Mouse (Mus musculus): ENCODE measurements around the gene Gnpnat1. TPM values are rescaled to one million over a fixed set of nuclear protein-coding genes. Genes with fewer than 3 reads are reported as not detected.

Gene Gnpnat1
- 10 to 100 TPM; 18.5 to 22.6 TPM for total RNA-seq (2023)

DNA sequence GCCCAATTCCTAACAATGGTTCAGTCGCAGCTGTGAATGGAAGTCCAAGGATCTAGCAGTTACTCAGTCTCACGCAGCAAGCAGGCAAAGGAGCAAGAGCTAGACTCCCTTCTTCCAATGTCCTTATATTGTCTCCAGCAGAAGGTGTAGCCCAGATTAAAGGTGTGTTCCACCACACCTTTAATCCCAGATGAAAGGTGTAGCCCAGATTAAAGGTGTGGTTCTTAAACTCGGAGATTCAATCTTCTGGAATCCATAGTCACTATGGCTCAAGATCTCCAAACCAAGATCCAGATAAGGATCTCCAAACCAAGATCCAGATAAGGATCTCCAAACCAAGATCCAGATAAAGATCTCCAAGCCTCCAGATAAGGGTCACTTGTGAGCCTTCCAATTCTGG lies at the start of gene Gnpnat1:
Gnpnat1 (minus strand) TSS at position 101 of the 400 bp plus-strand sequence.

DNA sequence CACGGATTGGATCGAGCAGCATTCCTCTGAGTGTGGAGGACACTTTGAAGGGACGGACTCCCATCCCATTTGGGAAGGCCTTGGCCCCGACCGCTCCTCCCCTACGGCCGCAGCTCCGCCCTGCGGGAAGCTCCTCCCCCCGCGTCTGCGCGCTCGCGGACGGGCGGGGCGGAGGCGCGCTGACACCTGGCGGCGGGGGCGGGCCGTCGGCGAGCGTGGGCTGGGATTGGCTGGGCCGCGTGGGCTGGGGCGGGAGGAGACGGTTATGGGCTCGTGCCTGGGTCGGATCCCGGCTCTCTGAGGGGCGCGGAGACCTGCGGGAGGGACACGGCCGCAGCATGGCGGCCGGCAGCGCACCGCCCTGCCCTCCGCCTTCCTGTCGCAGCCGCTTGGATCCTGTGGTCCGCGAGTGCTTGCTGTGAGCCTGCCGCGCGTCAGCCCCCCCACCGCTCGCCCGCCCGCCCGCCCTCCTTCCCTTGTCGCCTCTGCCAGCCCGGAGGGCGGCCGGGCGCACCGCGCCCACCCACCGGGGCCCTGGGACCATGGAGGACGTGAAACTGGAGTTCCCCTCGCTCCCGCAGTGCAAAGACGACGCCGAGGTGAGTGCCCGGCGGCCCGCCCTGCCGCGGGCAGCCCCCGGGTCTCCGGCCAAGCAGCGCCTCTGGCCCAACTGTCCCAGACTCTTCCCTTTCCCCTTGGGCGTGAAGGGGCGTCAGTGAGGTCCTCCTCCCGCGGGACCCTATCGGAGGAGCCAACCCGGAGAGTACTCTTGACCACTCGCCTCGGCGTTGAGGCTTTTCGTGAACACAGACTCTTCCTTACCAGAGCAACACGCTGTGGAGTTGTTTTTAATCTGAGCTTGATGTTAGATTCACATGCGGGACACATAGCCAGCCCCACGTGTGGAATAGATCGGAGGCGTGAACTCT lies 53.5 kb downstream of the Gnpnat1 start, which contains the start of gene Styx:
Styx (plus strand) TSS at position 163 of the 929 bp plus-strand sequence.

DNA sequence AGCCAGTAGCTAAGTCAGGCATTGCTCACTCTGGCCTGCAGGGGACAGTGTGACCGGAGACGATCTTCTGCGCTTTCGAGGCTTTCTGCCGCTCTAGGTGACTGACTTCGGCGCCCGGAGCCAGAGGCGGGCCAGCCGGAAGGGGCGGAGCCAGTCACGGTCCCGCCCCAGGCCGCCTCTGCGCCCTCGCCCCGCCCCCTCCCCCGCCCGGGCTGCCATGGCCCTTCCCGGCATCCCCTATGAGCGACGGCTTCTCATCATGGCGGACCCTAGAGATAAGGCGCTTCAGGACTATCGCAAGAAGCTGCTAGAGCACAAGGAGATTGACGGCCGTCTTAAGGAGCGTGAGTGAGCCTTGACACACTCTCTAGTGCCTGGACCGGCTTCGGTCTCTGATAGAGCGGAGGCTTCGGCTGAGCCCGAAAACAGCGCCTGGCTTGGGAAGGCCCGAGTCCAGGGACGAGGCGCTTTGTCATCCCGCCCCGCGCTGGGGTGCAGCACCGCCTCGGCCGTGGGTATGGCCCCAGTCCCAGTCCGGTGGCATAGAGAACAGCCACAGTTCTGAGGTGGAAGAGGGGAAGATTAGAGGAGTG lies 75.0 kb downstream of the Gnpnat1 start, which contains the start of gene Psmc6:
Psmc6 (plus strand) TSS at position 200 of the 593 bp plus-strand sequence.

Other genes starting within 250 kb of the Gnpnat1 start
- gene Gpr137c, start 185.2 kb downstream of the Gnpnat1 start, total RNA-seq (2023): 10 to 100 TPM in 1 of 2 experiments, 1 to 10 TPM in 1; 6.0 to 13.5 TPM
- 10 to 100 TPM; 23.0 to 32.7 TPM for gene Txndc16, start 184.6 kb downstream of the Gnpnat1 start, total RNA-seq (2023)
- 10 to 100 TPM; 21.7 to 30.2 TPM for gene Ero1l, start 86.1 kb downstream of the Gnpnat1 start, total RNA-seq (2023)
- gene Psmc6, start 75.1 kb downstream of the Gnpnat1 start, total RNA-seq (2023): 100 to 1,000 TPM; 119 to 120 TPM
- gene Styx, start 53.8 kb downstream of the Gnpnat1 start, total RNA-seq (2023): 10 to 100 TPM; 31.5 to 38.8 TPM
- gene Fermt2, start 125.2 kb upstream of the Gnpnat1 start, total RNA-seq (2023): not detected

Measured in T-cell, adult 66 days (primary cell).